ENCODE assay signal across 22 mouse cellular contexts in the genomic region with DNA sequence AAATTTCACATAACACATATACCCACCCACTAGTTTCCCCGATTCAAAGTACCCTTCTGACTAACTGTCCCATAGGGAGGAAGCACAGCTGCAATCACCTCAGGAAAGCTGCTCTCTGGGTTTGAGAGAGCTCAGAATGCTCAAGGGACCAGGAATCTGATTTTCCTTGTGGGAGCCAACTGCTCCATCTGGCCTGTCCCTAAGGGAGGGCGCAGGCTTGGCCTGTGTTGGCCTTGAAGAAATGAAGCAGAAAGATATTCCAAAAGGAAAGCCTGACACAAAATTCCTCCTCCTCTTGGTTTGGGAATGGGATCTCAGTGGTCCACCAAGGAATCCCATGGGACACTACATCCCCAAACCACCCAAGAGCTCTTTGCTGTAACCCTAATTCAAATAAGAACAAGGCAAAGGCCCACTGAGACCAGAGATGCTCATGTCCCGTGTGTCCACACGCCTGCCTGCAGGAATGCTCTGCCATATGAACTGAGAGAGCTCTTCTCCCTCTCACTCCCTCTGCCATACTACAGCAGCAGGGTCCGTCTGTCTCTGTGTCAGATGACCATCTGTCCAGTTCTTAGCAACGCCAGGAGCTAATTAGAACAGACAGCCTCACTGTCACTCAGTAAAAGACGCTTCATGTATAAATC.
A peak's percentile ranks its signal among the peaks of the same experiment; 100 is the strongest.
DNase-seq lines count a peak whose midpoint lies in the region; ATAC-seq and TF ChIP-seq lines count a peak whose summit lies in the region.
"Had no signal": no experiment of that assay in that cellular context is flagged by ENCODE, and none has a peak within 500 bp of the region (broad histone marks: within the 10 kb centered on the region; RNA-seq: fewer than 3 reads in every experiment).

No protein-coding gene starts in this region.

- peak; percentile 65; the same call in 1 of the 2 replicates for ATAC-seq in forebrain, embryonic 14.5 days
- no peak for ATAC-seq in forebrain, embryonic 11.5 days (replicated peaks; ENCODE audit: low FRiP score)
- no peak for ATAC-seq in monocyte, adult 5-6 weeks (replicated peaks; ENCODE audit: insufficient number of reproducible peaks, low FRiP score, low TSS enrichment, poor library complexity, severe bottlenecking)
- ATAC-seq: activated CD4-positive, CD25-positive, alpha-beta regulatory T cell, adult 4 months; intestine, embryonic 15.5 days had no signal

- H3K9me3 ChIP-seq in forebrain, embryonic 14.5 days (replicated peaks; ENCODE audit: control insufficient read depth, low read length) = no peaks in the 10 kb centered on the region
- no peaks in the 10 kb centered on the region for H3K9me3 ChIP-seq in forebrain, embryonic 11.5 days (ENCODE audit: control insufficient read depth, low read length)
- H3K9me3 ChIP-seq: embryonic facial prominence, embryonic 15.5 days; heart, embryonic 13.5 days; intestine, embryonic 15.5 days had no signal

- no peak overlapping the region for H3K27ac ChIP-seq in forebrain, embryonic 14.5 days (ENCODE audit: low read depth, low read length)
- no peak overlapping the region for H3K27ac ChIP-seq in forebrain, embryonic 11.5 days (ENCODE audit: low read depth, low read length)
- H3K27ac ChIP-seq in cerebellum, adult 2 months (ENCODE audit: insufficient read depth, low read length) = peak overlapping the region; percentile 3
- H3K27ac ChIP-seq: embryonic facial prominence, embryonic 15.5 days; heart, embryonic 13.5 days; hindbrain, embryonic 14.5 days; intestine, embryonic 15.5 days; liver, embryonic 14.5 days; macrophage had no signal

- TF ChIP-seq POLR2A in cerebellum, adult 2 months (IDR thresholded peaks at IDR 0.05; ENCODE audit: borderline replicate concordance, insufficient read depth, low read length) = no peak
- no peak for TF ChIP-seq POLR2A in lung, adult 2 months (IDR thresholded peaks at IDR 0.05; ENCODE audit: borderline replicate concordance, extremely low read depth, low read depth, low read length)

- WGBS in forebrain, embryonic 14.5 days = 75% methylated on average over 7 of the region's 7 CpGs
- 85% methylated on average over 7 of the region's 7 CpGs for WGBS in forebrain, embryonic 11.5 days
- WGBS in cerebellum, adult 2 months = 12% methylated on average over 7 of the region's 7 CpGs
- 82% methylated on average over 7 of the region's 7 CpGs for WGBS in lung, adult 2 months

- intact Hi-C loops in left cerebral cortex, postnatal 4 days (cut with DNase I) = no loop called here

- H3K4me2 ChIP-seq in forebrain, embryonic 14.5 days (ENCODE audit: low read length) = no peak overlapping the region
- H3K4me2 ChIP-seq in forebrain, embryonic 11.5 days (ENCODE audit: low read depth, low read length, severe bottlenecking) = no peak overlapping the region
- H3K4me2 ChIP-seq: embryonic facial prominence, embryonic 15.5 days; heart, embryonic 13.5 days; hindbrain, embryonic 14.5 days; intestine, embryonic 15.5 days; midbrain, embryonic 11.5 days had no signal

- no peak for TF ChIP-seq CTCF in cerebellum, adult 2 months (IDR thresholded peaks at IDR 0.05; ENCODE audit: borderline replicate concordance, insufficient read depth, low read depth, low read length)
- TF ChIP-seq CTCF in lung, adult 2 months (IDR thresholded peaks at IDR 0.05; ENCODE audit: insufficient read depth, low read length) = no peak

- H3K9ac ChIP-seq in forebrain, embryonic 14.5 days (ENCODE audit: low read length) = no peak overlapping the region
- H3K9ac ChIP-seq in forebrain, embryonic 11.5 days (ENCODE audit: low read length) = no peak overlapping the region
- H3K9ac ChIP-seq: embryonic facial prominence, embryonic 15.5 days; heart, embryonic 13.5 days; hindbrain, embryonic 14.5 days; intestine, embryonic 15.5 days; liver, embryonic 14.5 days had no signal

- H3K27me3 ChIP-seq in forebrain, embryonic 14.5 days (replicated peaks; ENCODE audit: control insufficient read depth, insufficient read depth, low read length) = no peaks in the 10 kb centered on the region
- H3K27me3 ChIP-seq in forebrain, embryonic 11.5 days (ENCODE audit: control insufficient read depth, insufficient read depth, low read length) = no peaks in the 10 kb centered on the region
- H3K27me3 ChIP-seq in cerebellum, adult 2 months (ENCODE audit: control insufficient read depth, insufficient read depth, low read length) = no peaks in the 10 kb centered on the region
- H3K27me3 ChIP-seq: embryonic facial prominence, embryonic 15.5 days; heart, embryonic 13.5 days; intestine, embryonic 15.5 days had no signal

- no peak overlapping the region for H3K4me3 ChIP-seq in forebrain, embryonic 14.5 days (ENCODE audit: low read depth, low read length)
- no peak overlapping the region for H3K4me3 ChIP-seq in forebrain, embryonic 11.5 days (ENCODE audit: low read depth, low read length)
- H3K4me3 ChIP-seq in cerebellum, adult 2 months (replicated peaks; ENCODE audit: insufficient read depth, low read depth, low read length) = no peak overlapping the region
- H3K4me3 ChIP-seq in lung, adult 2 months (replicated peaks; ENCODE audit: extremely low read depth, low read depth, low read length) = no peak overlapping the region
- H3K4me3 ChIP-seq: embryonic facial prominence, embryonic 15.5 days; heart, embryonic 13.5 days; intestine, embryonic 15.5 days; myocyte had no signal

- peak; percentile 59 for DNase-seq in forebrain, embryonic 14.5 days (ENCODE audit: low spot score)
- DNase-seq in forebrain, embryonic 11.5 days (ENCODE audit: low spot score) = no peak
- DNase-seq in left cerebral cortex, postnatal 4 days = peak; percentile 24
- DNase-seq in left cerebral cortex, adult 8-10 months (ENCODE audit: low spot score in 2 of 2) = no peak
- DNase-seq in cerebellum, adult 2 months = peak; percentile 71 to 84
- peak; percentile 57 to 62 for DNase-seq in cerebellum, postnatal 36 days
- DNase-seq in lung, adult 2 months = no peak
- DNase-seq: adrenal gland, postnatal 14 days; heart, postnatal 36 days; kidney, postnatal 36 days; thymus, postnatal 14 days had no signal

- H3K4me1 ChIP-seq in forebrain, embryonic 14.5 days (ENCODE audit: control insufficient read depth, insufficient read depth, low read length) = no peaks in the 10 kb centered on the region
- H3K4me1 ChIP-seq in forebrain, embryonic 11.5 days (replicated peaks; ENCODE audit: control insufficient read depth, insufficient read depth, low read length) = no peaks in the 10 kb centered on the region
- H3K4me1 ChIP-seq in cerebellum, adult 2 months (ENCODE audit: control insufficient read depth, insufficient read depth, low read length) = peaks cover 12% of the 10 kb centered on the region
- no peaks in the 10 kb centered on the region for H3K4me1 ChIP-seq in lung, adult 2 months (ENCODE audit: control insufficient read depth, insufficient read depth, low read length)
- H3K4me1 ChIP-seq: embryonic facial prominence, embryonic 15.5 days; heart, embryonic 13.5 days; intestine, embryonic 15.5 days had no signal

- no peaks in the 10 kb centered on the region for H3K36me3 ChIP-seq in forebrain, embryonic 14.5 days (ENCODE audit: control insufficient read depth, insufficient read depth, low read length)
- H3K36me3 ChIP-seq in forebrain, embryonic 11.5 days (ENCODE audit: control insufficient read depth, insufficient read depth, low read length) = no peaks in the 10 kb centered on the region
- H3K36me3 ChIP-seq: embryonic facial prominence, embryonic 15.5 days; G1E; heart, embryonic 13.5 days; intestine, embryonic 15.5 days had no signal

Comparison
In these comparisons a context has a peak if more than half of its experiments do, and no peak if none do; other contexts are left out.
1. DNase-seq: peak in forebrain, embryonic 14.5 days (single experiment), left cerebral cortex, postnatal 4 days (single experiment), cerebellum, adult 2 months (2 of 2) and cerebellum, postnatal 36 days (2 of 2); none in forebrain, embryonic 11.5 days (single experiment), left cerebral cortex, adult 8-10 months (0 of 2) and lung, adult 2 months (single experiment).